Mouse (Mus musculus): ENCODE results near the gene Nod2. TPM values are rescaled to one million over a fixed set of nuclear protein-coding genes. Genes with fewer than 3 reads are reported as not detected.

Gene Nod2
- polyA plus RNA-seq, 1 experiment from 2014 or later: 0.18 TPM

- no peak overlapping the region for H3K27ac ChIP-seq
- H3K9me3 ChIP-seq (replicated peaks): no peaks in the 10 kb centered on the region
- DNase-seq (ENCODE audit: low spot score): no peak
- no peak overlapping the region for H3K4me3 ChIP-seq
- H3K36me3 ChIP-seq: no peaks in the 10 kb centered on the region
- WGBS: 68% methylated on average over 5 of the region's 5 CpGs
- H3K27me3 ChIP-seq (ENCODE audit: low read depth, poor library complexity, severe bottlenecking): peaks cover 51% of the 10 kb centered on the region
- H3K4me1 ChIP-seq: peaks cover 23% of the 10 kb centered on the region
Measured at GRCm38 (mm10) chr8:88620931-88621330, 26.2 kb upstream of the Nod2 start.

- Histone ChIP-seq H3K27me3 (ENCODE audit: low read depth, poor library complexity, severe bottlenecking) (peaks cover 55% of the 10 kb centered on the region), H3K4me3 (no peak overlapping the region), H3K27ac (no peak overlapping the region), H3K9me3 (replicated peaks) (no peaks in the 10 kb centered on the region), H3K36me3 (no peaks in the 10 kb centered on the region), H3K4me1 (peaks cover 18% of the 10 kb centered on the region)
- 3% methylated on average over 8 of the region's 8 CpGs for WGBS
- peak; percentile 87 for DNase-seq (ENCODE audit: low spot score)
Measured at GRCm38 (mm10) chr8:88621408-88621807, 25.7 kb upstream of the Nod2 start.

- Histone ChIP-seq H3K9me3 (replicated peaks) (no peaks in the 10 kb centered on the region), H3K4me1 (peaks cover 26% of the 10 kb centered on the region), H3K36me3 (no peaks in the 10 kb centered on the region), H3K4me3 (no peak overlapping the region), H3K27me3 (ENCODE audit: low read depth, poor library complexity, severe bottlenecking) (peaks cover 71% of the 10 kb centered on the region), H3K27ac (no peak overlapping the region)
- DNase-seq (ENCODE audit: low spot score): no peak
- WGBS: 81% methylated on average over 3 of the region's 3 CpGs
Measured at GRCm38 (mm10) chr8:88623351-88623750, 23.8 kb upstream of the Nod2 start.

DNA sequence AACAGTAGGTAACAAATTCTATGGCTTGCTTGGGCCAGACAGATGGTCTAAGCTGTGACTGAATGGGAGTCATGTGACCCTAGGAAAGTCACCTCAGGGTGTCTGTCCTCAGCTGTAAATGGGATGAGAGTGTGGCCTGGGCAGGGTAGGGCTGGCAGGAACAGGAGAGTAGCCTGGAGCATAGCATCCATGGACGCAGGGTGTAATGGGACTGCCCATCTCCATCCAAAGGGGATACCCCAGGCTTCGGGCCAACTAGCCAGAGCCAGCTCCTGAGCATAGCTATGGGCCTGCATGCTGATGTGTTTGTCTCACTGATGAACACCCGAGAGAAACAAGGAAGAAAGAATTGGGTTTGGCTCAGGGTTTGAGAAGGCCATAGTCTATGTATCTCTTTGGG lies 22.8 kb upstream of the Nod2 start:
- H3K36me3 ChIP-seq: no peaks in the 10 kb centered on the region
- H3K27ac ChIP-seq: no peak overlapping the region
- H3K4me3 ChIP-seq: no peak overlapping the region
- H3K4me1 ChIP-seq: peaks cover 23% of the 10 kb centered on the region
- H3K27me3 ChIP-seq (ENCODE audit: low read depth, poor library complexity, severe bottlenecking): peaks cover 80% of the 10 kb centered on the region
- 92% methylated on average over 3 of the region's 3 CpGs for WGBS
- no peaks in the 10 kb centered on the region for H3K9me3 ChIP-seq (replicated peaks)
- DNase-seq (ENCODE audit: low spot score): no peak

GRCm38 (mm10) chr8:88626433-88626832 lies 20.7 kb upstream of the Nod2 start:
- Histone ChIP-seq H3K4me1 (peaks cover 17% of the 10 kb centered on the region), H3K4me3 (no peak overlapping the region), H3K9me3 (replicated peaks) (no peaks in the 10 kb centered on the region), H3K36me3 (no peaks in the 10 kb centered on the region), H3K27ac (no peak overlapping the region), H3K27me3 (ENCODE audit: low read depth, poor library complexity, severe bottlenecking) (peaks cover 75% of the 10 kb centered on the region)
- WGBS: 55% methylated on average over 3 of the region's 3 CpGs
- no peak for DNase-seq (ENCODE audit: low spot score)

GRCm38 (mm10) chr8:88626940-88627264 lies 20.2 kb upstream of the Nod2 start:
- H3K4me1 ChIP-seq: peaks cover 17% of the 10 kb centered on the region
- peak overlapping the region; percentile 88 for H3K27ac ChIP-seq
- peaks cover 75% of the 10 kb centered on the region for H3K27me3 ChIP-seq (ENCODE audit: low read depth, poor library complexity, severe bottlenecking)
- peak overlapping the region; percentile 56 for H3K4me3 ChIP-seq
- no peaks in the 10 kb centered on the region for H3K36me3 ChIP-seq
- peak; percentile 80 for DNase-seq (ENCODE audit: low spot score)
- no peaks in the 10 kb centered on the region for H3K9me3 ChIP-seq (replicated peaks)
- 13% methylated on average over 19 of the region's 19 CpGs for WGBS

- peak; percentile 75 for DNase-seq (ENCODE audit: low spot score)
- Histone ChIP-seq H3K27me3 (ENCODE audit: low read depth, poor library complexity, severe bottlenecking) (peaks cover 70% of the 10 kb centered on the region), H3K4me1 (peaks cover 17% of the 10 kb centered on the region), H3K36me3 (no peaks in the 10 kb centered on the region), H3K27ac (peak overlapping the region; percentile 88), H3K9me3 (replicated peaks) (no peaks in the 10 kb centered on the region), H3K4me3 (peak overlapping the region; percentile 56)
- WGBS: under 1% methylated on average over 105 of the region's 105 CpGs
Measured at GRCm38 (mm10) chr8:88627265-88627991, 19.7 kb upstream of the Nod2 start.

DNA sequence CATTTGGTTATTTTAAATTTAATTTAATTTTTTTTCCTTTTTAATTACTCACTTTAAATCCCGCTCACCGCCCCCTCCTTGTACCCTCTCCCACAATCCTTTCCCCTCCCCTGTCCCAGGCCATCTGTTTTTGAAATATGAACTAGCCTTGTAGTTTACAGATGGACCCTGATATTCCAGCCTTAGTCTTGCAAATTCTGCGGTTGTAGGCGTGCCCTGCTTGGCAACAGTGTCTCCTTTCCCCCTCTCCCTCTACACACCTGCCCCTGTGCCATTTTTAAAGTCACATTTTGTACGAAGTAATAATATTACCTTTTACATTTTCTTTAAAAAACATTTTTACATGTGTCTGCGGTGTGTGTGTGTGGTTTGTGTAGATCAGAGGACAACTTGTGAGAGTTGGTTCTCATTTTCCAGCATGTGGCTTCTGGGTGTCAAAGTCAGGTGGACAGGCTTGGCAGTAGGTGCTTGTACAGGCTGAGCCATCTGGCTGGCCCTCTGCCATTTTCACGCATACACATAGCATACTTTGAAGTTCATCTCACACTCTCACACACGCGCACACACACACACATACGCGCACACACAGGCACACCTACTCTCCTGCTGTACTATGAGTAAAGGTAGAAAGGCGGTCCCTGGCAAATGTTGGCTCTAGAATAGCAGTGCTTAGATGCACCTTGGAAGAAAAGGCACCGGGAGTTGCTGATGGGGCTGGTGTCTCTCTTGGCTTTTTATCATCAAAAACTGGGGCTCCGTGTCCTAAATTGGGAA lies 18.9 kb upstream of the Nod2 start:
- Histone ChIP-seq H3K36me3 (no peaks in the 10 kb centered on the region), H3K27me3 (ENCODE audit: low read depth, poor library complexity, severe bottlenecking) (peaks cover 63% of the 10 kb centered on the region), H3K4me3 (peak overlapping the region; percentile 56), H3K9me3 (replicated peaks) (no peaks in the 10 kb centered on the region), H3K27ac (peak overlapping the region; percentile 88; the same call in 1 of the 2 replicates), H3K4me1 (peaks cover 17% of the 10 kb centered on the region)
- WGBS: 64% methylated on average over 14 of the region's 14 CpGs
- DNase-seq (ENCODE audit: low spot score): no peak

DNA sequence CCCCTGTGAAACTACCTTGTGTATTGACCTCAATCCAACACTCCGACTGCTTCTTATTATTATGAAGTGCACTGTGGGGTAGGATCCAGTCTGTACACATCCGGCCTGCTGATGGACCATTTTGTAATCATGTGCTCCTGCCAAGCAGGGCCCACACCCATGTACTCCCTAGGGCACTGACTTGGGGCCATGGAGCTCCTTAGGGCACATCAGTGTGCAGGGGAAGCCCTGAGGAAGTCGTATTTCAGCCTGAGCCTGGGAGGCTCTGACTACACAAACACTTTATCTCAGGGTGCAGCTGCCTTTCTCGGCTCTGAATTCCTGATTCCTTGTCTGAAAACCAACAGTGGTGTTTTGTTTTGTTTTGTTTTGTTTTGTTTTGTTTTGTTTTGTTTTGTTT lies 16.9 kb upstream of the Nod2 start:
- H3K9me3 ChIP-seq (replicated peaks): no peaks in the 10 kb centered on the region
- DNase-seq (ENCODE audit: low spot score): no peak
- H3K36me3 ChIP-seq: no peaks in the 10 kb centered on the region
- H3K27me3 ChIP-seq (ENCODE audit: low read depth, poor library complexity, severe bottlenecking): peaks cover 45% of the 10 kb centered on the region
- peaks cover 17% of the 10 kb centered on the region for H3K4me1 ChIP-seq
- H3K27ac ChIP-seq: no peak overlapping the region
- WGBS: 77% methylated on average over 4 of the region's 4 CpGs
- H3K4me3 ChIP-seq: no peak overlapping the region

- H3K4me1 ChIP-seq: peaks cover 22% of the 10 kb centered on the region
- H3K27ac ChIP-seq: no peak overlapping the region
- H3K9me3 ChIP-seq (replicated peaks): no peaks in the 10 kb centered on the region
- H3K27me3 ChIP-seq (ENCODE audit: low read depth, poor library complexity, severe bottlenecking): peaks cover 37% of the 10 kb centered on the region
- H3K36me3 ChIP-seq: no peaks in the 10 kb centered on the region
- H3K4me3 ChIP-seq: no peak overlapping the region
- DNase-seq (ENCODE audit: low spot score): no peak
Measured at GRCm38 (mm10) chr8:88631081-88631480, 16.0 kb upstream of the Nod2 start.

- Histone ChIP-seq H3K9me3 (replicated peaks) (no peaks in the 10 kb centered on the region), H3K36me3 (no peaks in the 10 kb centered on the region), H3K4me3 (no peak overlapping the region), H3K27me3 (ENCODE audit: low read depth, poor library complexity, severe bottlenecking) (peaks cover 17% of the 10 kb centered on the region), H3K4me1 (peaks cover 8% of the 10 kb centered on the region), H3K27ac (no peak overlapping the region)
- DNase-seq (ENCODE audit: low spot score): no peak
- 88% methylated on average over 7 of the region's 7 CpGs for WGBS
Measured at GRCm38 (mm10) chr8:88633343-88633765, 13.8 kb upstream of the Nod2 start.

DNA sequence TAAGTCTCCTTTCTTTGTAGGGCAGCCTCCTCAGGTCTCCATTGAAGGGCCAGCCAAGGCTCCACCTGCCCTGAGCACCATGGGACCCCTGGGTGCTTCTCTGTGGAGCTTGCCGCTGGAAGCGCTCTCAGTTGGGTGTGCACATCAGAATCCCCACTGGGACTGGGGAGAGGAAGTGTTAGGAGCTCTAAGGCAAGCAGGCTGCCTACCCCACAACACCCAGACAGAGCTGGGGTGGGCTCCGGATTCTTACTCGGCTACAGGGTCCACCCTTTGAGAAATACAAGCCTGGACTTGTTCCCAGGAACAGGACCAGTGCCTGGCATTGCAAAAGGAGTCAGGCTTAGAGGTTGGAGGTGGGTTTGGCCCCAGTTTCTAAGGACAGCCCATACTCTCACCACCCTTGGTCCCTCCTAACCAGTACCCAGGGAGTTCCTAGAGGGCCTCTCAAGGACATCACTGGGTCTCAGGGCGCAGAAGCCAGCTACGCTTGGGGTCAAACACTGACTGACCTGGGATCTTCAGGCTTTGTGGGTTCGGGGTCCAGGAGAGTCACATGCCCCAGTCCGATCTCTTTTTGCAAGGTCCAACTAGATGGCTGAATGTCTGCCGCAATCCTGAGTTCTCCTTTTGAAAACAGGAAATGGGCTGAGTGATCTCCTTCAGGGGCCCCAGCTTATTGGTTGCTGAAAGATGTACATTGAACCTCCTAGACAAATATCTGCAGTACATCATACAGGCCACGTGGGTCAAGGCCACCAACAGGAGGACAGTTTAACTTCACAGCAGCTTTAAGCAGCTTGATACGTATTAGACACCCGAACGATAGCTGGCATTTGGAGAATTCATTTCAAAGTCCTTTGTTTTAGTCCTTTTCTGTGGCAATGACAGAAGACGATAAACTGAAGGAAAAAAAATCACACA lies 11.4 kb upstream of the Nod2 start, which contains the start of gene Snx20:
Snx20 (minus strand) TSS at position 655 of the 924 bp plus-strand sequence.
- Histone ChIP-seq H3K36me3 (no peaks in the 10 kb centered on the region), H3K27ac (0 out of 2 replicates have a peak within 1 kb of the TSS, but pooled peaks have one; percentile 17), H3K9me3 (replicated peaks) (no peaks in the 10 kb centered on the region), H3K27me3 (ENCODE audit: low read depth, poor library complexity, severe bottlenecking) (no peaks in the 10 kb centered on the region), H3K4me3 (no peak within 1 kb of the TSS), H3K4me1 (peaks cover 5% of the 10 kb centered on the region; the same call in 1 of the 2 replicates)
- 82% methylated on average over 14 of the region's 14 CpGs for WGBS
- no peak for DNase-seq (ENCODE audit: low spot score)

Measured in limb, embryonic 10.5 days (tissue).